Mouse (Mus musculus) hindbrain, postnatal 0 days (tissue): Measurements from ENCODE around the gene Kdelr2. TPM values are rescaled to one million over a fixed set of nuclear protein-coding genes. Genes with fewer than 3 reads are reported as not detected.

Experiments
- ATAC-seq: fragments of 200-750 bp; cut with Nextera tagmentation; 2 replicates; pipeline ENCODE4 v1.8.0; 2017; ENCODE audit warnings: mild to moderate bottlenecking, moderate TSS enrichment, moderate library complexity
- DNase-seq: peaks from one replicate; pipeline ENCODE4 v3.0.0-alpha.2; 2015; ENCODE audit warnings: low spot score
- H3K27ac ChIP-seq: fragments of 300-500 bp; sonication (generic); 2 replicates; pipeline ENCODE4 v1.5.1; 2014; ENCODE audit warnings: mild to moderate bottlenecking
- H3K27me3 ChIP-seq: fragments of 300-500 bp; sonication (generic); 2 replicates; pipeline ENCODE4 v1.6.1; 2014; ENCODE audit warnings: low read length, mixed read lengths; ENCODE audit not compliant: insufficient read depth
- H3K36me3 ChIP-seq: fragments of 300-500 bp; sonication (generic); 2 replicates; pipeline ENCODE4 v1.6.1; 2014; ENCODE audit warnings: low read length, mixed read lengths; ENCODE audit not compliant: insufficient read depth
- H3K4me1 ChIP-seq: fragments of 300-500 bp; sonication (generic); 2 replicates; pipeline ENCODE4 v1.6.1; 2014; ENCODE audit warnings: antibody characterized with exemption, low read length, mixed read lengths; ENCODE audit not compliant: insufficient read depth
- H3K4me2 ChIP-seq: fragments of 300-500 bp; sonication (generic); 2 replicates; pipeline ENCODE4 v1.6.1; 2014; ENCODE audit warnings: low read depth, mild to moderate bottlenecking, low read length, moderate library complexity, mixed read lengths
- H3K4me3 ChIP-seq: fragments of 300-500 bp; sonication (generic); 2 replicates; pipeline ENCODE4 v1.5.1; 2014; ENCODE audit warnings: low read length
- H3K9ac ChIP-seq: fragments of 300-500 bp; sonication (generic); replicated peaks from 2 replicates; pipeline ENCODE4 v1.6.1; 2014; ENCODE audit warnings: mild to moderate bottlenecking, low read length, moderate library complexity, mixed read lengths
- H3K9me3 ChIP-seq: fragments of 300-500 bp; sonication (generic); 2 replicates; pipeline ENCODE4 v1.6.1; 2016; ENCODE audit warnings: low read length, mixed read lengths
- CTCF ChIP-seq: IDR thresholded peaks from 2 replicates; pipeline ENCODE4 v1.5.1; 2016; ENCODE audit warnings: antibody characterized with exemption, control low read depth, low read depth
- WGBS: fragments of 180-500 bp; shearing (Covaris S2); extraction: QIAGEN DNeasy Blood & Tissue Kit; methylation state at CpG from one replicate; pipeline ENCODE4 v1.1.7; 2014; 5-methylcytosine and 5-hydroxymethylcytosine counted together
- polyA plus RNA-seq: library from polyadenylated mRNA; unstranded; fragments of >200 nt; fragmentation: Nextera tagmentation; extraction: Ambion mirVana; gene quantifications from 2 replicates; pipeline ENCODE4 v1.2.1, GENCODE M21; 2015
- total RNA-seq: library from RNA; depleted of rRNA; stranded (reverse); fragments of >200 nt; gene quantifications from 2 replicates; pipeline ENCODE4 v1.2.3, GENCODE M21; 2014; rRNA removed

The Kdelr2 gene
- total and polyA plus RNA-seq, 2 experiments from 2014 or later = 108 to 140 TPM

DNA sequence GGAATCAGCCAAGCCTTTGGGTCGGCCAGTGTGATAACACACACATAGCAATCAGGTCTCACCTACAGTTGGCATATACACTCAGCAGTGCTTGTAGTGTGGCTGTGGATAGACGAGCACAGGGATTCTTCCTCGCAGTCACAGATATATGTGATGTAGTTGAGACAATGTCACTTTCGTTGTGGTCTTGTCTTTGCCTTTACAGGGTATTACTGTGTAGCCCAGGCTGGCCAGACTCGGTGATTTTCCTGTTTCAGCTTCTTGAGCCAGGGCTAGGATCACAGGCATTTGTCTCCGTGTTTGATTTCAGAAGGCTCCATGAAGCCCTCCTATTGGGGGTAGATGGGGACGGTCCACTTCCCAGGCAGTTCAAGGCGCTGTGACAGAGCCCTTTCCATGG, 66.0 kb downstream of the Kdelr2 start:
- Histone ChIP-seq H3K36me3 (peaks cover 26% of the 10 kb centered on the region), H3K9me3 (no peaks in the 10 kb centered on the region), H3K27me3 (no peaks in the 10 kb centered on the region), H3K4me1 (peaks cover 4% of the 10 kb centered on the region; the same call in 1 of the 2 replicates), H3K9ac (no peak overlapping the region), H3K4me2 (no peak overlapping the region), H3K27ac (no peak overlapping the region), H3K4me3 (no peak overlapping the region)
- ATAC-seq = no peak
- no peak for DNase-seq
- 96% methylated on average over 8 of the region's 8 CpGs for WGBS
- no peak for TF ChIP-seq CTCF

DNA sequence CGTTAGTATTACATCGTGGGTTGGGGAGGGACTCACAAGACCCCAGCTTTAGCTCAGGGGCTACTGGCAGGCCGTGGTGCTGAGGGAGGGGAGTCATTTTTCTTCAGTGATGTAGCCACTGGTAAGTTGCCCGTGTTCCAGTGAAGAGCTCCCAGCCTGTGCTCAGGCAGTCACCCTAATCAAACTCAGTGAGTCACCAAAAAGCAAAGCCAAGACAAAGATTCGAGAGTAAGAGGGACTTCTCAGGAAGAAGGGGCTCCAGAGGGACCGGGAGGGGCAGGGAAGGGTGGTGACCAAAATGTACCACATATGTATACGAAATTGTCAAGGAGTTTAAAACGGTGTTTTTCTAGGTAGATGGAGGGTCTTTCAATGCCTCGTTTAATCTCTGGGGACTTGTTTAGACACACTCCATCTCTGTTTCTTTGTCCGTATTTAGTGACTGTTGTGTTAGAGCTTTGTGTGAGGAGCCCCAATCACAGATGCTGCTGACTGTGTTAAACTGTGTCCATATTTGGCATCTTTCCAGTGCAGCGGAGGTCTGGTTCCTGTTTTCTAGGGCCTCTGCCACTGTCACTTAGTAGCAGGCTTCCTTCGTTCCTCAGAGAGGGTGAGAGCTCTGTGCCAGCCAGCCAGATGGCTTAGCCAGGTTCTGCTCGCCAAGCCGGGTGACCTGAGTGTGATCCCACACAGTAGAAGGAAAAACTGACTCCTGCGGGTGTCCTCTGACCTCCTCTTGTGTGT, 67.0 kb downstream of the Kdelr2 start:
- 59% methylated on average over 15 of the region's 15 CpGs for WGBS
- no peaks in the 10 kb centered on the region for H3K27me3 ChIP-seq
- H3K36me3 ChIP-seq = peaks cover 33% of the 10 kb centered on the region
- H3K4me2 ChIP-seq = no peak overlapping the region
- DNase-seq (peak; percentile 78), ATAC-seq (peak; percentile 63; the same call in 1 of the 2 replicates)
- peaks cover 4% of the 10 kb centered on the region; the same call in 1 of the 2 replicates for H3K4me1 ChIP-seq
- no peak for TF ChIP-seq CTCF
- H3K27ac ChIP-seq = peak overlapping the region; percentile 27; the same call in 1 of the 2 replicates
- H3K9me3 ChIP-seq = no peaks in the 10 kb centered on the region
- H3K4me3 ChIP-seq = no peak overlapping the region
- no peak overlapping the region for H3K9ac ChIP-seq

GRCm38 (mm10) chr5:143471165-143471546, 67.5 kb downstream of the Kdelr2 start:
- Histone ChIP-seq H3K36me3 (peaks cover 38% of the 10 kb centered on the region), H3K9me3 (no peaks in the 10 kb centered on the region), H3K4me3 (no peak overlapping the region), H3K9ac (no peak overlapping the region), H3K4me2 (no peak overlapping the region), H3K4me1 (no peaks in the 10 kb centered on the region), H3K27me3 (no peaks in the 10 kb centered on the region), H3K27ac (peak overlapping the region; percentile 27; the same call in 1 of the 2 replicates)
- 82% methylated on average over 3 of the region's 3 CpGs for WGBS
- ATAC-seq = no peak
- DNase-seq = no peak
- TF ChIP-seq CTCF = no peak

Other genes with a start within 250 kb of the Kdelr2 start
- gene Rbak, start 223.1 kb upstream of the Kdelr2 start, total RNA-seq = 11.8 and 13.3 TPM in 2 replicates
- gene Rbak, start 223.1 kb upstream of the Kdelr2 start, polyA plus RNA-seq = 9.3 and 10.0 TPM in 2 replicates
- gene Spdye4b, start 222.8 kb upstream of the Kdelr2 start, total RNA-seq = 0.11 TPM in 1 of 2 replicates, not detected in the other
- not detected in 2 replicates for gene Spdye4b, start 222.8 kb upstream of the Kdelr2 start, polyA plus RNA-seq
- gene Spdye4a, start 176.9 kb upstream of the Kdelr2 start, total RNA-seq = 0.84 TPM in 1 of 2 replicates, not detected in the other
- not detected in 2 replicates for gene Spdye4a, start 176.9 kb upstream of the Kdelr2 start, polyA plus RNA-seq
- gene Zfp12, start 168.7 kb upstream of the Kdelr2 start, total RNA-seq = 32.6 and 33.5 TPM in 2 replicates
- gene Zfp12, start 168.7 kb upstream of the Kdelr2 start, polyA plus RNA-seq = 12.2 and 12.3 TPM in 2 replicates
- gene Zfp316, start 133.8 kb upstream of the Kdelr2 start, total RNA-seq = 28.0 and 31.3 TPM in 2 replicates
- 5.4 and 6.2 TPM in 2 replicates for gene Zfp316, start 133.8 kb upstream of the Kdelr2 start, polyA plus RNA-seq
- gene Zfp853, start 110.2 kb upstream of the Kdelr2 start, total RNA-seq = 31.7 and 33.5 TPM in 2 replicates
- 0.53 and 0.61 TPM in 2 replicates for gene Zfp853, start 110.2 kb upstream of the Kdelr2 start, polyA plus RNA-seq
- gene E130309D02Rik, start 88.5 kb upstream of the Kdelr2 start, total RNA-seq = 42.0 and 44.4 TPM in 2 replicates
- 21.7 and 23.9 TPM in 2 replicates for gene E130309D02Rik, start 88.5 kb upstream of the Kdelr2 start, polyA plus RNA-seq
- 79.6 and 84.4 TPM in 2 replicates for gene Zdhhc4, start 74.6 kb upstream of the Kdelr2 start, total RNA-seq
- gene Zdhhc4, start 74.6 kb upstream of the Kdelr2 start, polyA plus RNA-seq = 92.1 and 96.7 TPM in 2 replicates
- 2.4 and 5.1 TPM in 2 replicates for gene Grid2ip, start 46.5 kb upstream of the Kdelr2 start, total RNA-seq
- gene Grid2ip, start 46.5 kb upstream of the Kdelr2 start, polyA plus RNA-seq = 1.2 and 2.3 TPM in 2 replicates
- 30.1 and 30.5 TPM in 2 replicates for gene Daglb, start 60.7 kb downstream of the Kdelr2 start, total RNA-seq
- 19.3 and 20.3 TPM in 2 replicates for gene Daglb, start 60.7 kb downstream of the Kdelr2 start, polyA plus RNA-seq
- gene Rac1, start 124.2 kb downstream of the Kdelr2 start, total RNA-seq = 143 and 148 TPM in 2 replicates
- gene Rac1, start 124.2 kb downstream of the Kdelr2 start, polyA plus RNA-seq = 412 and 436 TPM in 2 replicates
- gene Cyth3, start 218.6 kb downstream of the Kdelr2 start, total RNA-seq = 43.3 and 43.6 TPM in 2 replicates
- 35.5 and 36.3 TPM in 2 replicates for gene Cyth3, start 218.6 kb downstream of the Kdelr2 start, polyA plus RNA-seq